Mouse (Mus musculus): Measurements from ENCODE around the gene Nipal1.

DNA sequence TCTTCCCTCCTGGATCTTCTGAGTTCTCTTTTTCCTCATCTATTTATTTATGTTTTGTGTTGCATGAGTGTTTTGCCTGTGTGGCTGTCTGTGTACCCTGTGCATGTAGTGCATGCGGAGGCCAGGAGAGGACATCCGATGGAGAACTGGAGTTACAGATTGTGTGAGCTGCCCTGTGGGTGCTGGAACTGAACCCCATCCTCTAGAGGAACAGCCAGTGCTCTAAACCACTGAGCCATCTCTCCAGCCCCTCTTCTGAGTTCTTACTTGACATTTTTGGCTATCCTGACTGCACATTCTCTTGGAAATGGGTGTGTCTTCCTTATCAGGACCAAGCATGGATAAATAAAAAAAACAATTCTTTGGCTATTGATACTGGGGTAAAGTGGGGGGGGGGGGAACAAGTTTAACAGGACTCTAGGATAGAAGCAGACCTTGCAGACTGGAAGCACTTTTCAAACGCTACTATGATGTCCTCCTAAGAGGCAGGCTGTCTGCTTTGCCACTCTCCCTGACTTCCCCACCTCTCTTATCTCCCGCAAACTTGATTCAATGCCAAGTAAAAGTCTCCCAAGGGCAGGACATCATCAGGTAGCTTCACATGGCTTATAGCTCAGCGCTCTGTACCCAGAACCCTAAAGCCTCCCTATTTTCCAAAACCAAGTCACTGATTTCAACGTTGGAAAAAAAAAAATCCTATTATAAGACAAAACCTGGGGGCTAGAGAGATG, 13.6 kb downstream of the Nipal1 start:
- TF ChIP-seq CTCF (conservative IDR thresholded peaks at IDR 0.05 in 1 of 2, IDR thresholded peaks at IDR 0.05 in 1 of 2; ENCODE audit: low read depth in 2 of 2, low read length in 2 of 2) (no peak), POLR2A (IDR thresholded peaks at IDR 0.05; ENCODE audit: low read depth, low read length) (no peak), CHD1 (IDR thresholded peaks at IDR 0.05; ENCODE audit: low read depth, low read length) (no peak), EP300 (IDR thresholded peaks at IDR 0.05; ENCODE audit: low read length) (no peak), USF2 (conservative IDR thresholded peaks at IDR 0.05; ENCODE audit: low read depth, low read length) (no peak), ETS1 (conservative IDR thresholded peaks at IDR 0.05; ENCODE audit: low read depth, low read length) (no peak)

Measured in CH12.LX (cell line).